Mouse (Mus musculus) adipocyte (in vitro differentiated cells): Measurements from ENCODE around the gene Hic1.
A peak's percentile ranks its signal among the peaks of the same experiment; 100 is the strongest.

Experiments used
- DNase-seq: peaks from one replicate; pipeline ENCODE4 v3.0.0-alpha.2; 2016; ENCODE audit warnings: low spot score

The Hic1 gene

DNA sequence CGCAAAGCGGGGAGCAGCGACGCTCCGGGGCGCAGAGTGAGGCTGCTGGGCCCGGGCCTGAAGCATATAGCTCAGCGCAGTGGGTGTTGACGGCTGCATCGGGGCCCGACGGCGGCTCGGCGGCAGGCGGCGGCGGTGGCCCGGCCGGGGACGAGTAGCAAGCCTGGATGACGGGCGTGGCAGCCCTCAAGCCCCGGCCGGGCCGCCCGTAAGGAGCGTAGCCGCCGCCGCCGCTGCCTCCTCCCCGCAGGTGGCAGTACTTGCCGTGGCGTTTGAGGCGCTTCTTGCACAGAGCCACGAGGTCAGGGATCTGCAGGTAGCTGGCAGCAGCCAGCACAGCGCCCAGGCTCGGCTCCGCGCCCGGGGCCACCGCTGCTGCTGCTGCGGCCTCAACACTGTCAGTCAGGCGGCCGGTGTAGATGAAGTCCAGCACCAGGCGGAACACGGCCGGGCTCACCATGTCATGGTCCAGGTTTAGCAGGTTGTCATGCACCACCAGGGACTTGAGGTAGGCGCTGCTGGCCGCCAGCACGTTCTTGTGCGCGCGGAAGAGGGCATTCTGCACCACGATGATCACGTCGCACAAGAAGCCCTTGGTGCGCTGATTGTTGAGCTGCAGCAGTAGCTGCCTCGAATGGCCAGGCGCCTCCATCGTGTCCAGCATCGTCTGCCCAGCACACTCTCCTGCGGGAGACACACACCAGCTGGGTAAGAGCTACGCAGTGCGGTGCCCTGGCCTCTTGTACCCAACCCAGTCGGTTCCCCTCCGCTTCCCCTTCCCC lies 2.3 kb downstream of the Hic1 start:
- no peak for DNase-seq

DNA sequence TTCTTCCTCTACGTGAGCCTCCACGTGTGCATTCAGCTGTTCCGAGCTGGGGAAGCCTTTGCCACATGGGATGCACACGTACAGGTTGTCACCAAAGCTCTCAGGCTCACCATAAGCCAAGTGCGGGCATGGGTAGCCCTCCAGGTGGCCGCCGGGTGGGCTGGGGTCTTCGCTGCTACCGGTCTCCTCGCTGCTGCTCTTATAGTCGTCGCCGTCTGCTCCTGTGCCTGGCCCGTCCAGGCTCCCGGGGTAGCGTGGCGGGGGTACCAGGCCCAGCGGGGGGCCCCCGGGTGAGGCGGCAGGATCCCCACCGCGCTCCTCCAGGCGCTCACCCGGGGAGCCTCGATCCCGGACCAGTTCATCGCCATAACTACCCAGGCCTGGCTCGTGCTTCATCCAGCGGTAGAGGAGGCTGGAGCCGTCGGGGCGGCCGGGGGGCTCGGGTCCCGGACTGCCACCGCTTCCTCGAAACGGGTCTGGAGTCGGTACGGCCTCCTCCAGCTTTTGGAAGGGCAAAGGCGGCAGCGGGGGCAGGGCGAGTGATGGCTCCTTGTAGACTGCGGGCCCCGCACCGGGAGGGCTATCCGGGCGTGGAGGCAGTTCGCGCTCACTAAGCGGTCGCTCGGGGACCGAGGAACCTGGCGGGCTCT lies 3.0 kb downstream of the Hic1 start:
- no peak for DNase-seq

DNA sequence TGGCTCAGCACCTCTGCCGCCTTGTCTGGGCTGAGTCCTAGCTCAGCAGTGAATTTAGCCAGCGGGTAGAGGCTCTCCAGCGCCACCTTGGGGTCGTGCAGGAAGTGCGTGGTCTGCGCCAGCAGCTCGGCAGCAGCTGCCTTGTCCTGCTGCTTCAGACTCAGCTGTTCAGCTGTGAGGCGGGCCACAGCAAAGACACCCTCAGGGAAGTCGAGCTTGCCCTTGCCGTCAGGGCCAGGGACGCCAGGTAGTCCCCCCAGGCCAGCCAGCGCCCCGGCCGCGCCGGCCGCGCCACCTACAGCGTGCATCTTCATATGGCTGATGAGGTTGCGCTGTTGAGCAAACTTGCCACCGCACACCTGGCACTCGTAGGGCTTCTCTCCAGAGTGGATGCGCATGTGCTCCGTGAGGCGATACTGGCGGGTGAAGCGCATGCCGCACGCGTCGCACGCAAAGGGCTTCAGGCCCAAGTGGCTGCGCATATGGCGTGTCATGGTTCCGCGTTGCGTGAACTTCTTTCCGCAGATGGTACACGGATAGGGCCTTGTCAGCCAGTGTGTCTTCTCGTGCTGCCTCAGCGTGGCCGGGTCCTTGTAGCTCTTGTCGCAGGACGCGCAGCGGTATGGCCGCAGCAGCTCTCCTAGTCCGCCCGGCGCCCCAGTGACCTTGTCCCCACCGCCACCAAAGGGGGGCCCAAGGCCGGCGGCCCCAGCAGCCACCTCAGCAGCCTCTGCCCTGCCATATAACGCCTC lies 3.7 kb downstream of the Hic1 start:
- no peak for DNase-seq

DNA sequence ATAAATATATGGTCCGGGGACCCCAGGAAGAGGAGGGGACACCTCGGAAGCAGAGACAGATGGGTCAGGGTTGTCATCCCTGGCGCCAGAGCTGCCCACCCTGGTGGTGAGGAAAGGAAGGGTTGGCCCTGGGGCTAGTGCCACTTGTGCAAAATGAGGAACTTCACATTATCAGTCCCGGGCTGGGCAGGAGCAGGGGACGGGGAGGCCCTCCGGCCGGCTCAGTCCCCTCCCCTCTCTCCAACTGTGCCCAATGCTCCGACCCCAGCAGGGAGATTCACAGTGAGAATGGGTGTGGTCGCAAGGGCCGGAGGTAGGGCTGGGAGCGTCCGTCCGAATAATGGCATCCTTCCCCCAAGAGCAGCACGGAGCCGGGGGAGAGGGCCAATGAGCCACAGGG lies 4.6 kb downstream of the Hic1 start:
- DNase-seq, result no peak

DNA sequence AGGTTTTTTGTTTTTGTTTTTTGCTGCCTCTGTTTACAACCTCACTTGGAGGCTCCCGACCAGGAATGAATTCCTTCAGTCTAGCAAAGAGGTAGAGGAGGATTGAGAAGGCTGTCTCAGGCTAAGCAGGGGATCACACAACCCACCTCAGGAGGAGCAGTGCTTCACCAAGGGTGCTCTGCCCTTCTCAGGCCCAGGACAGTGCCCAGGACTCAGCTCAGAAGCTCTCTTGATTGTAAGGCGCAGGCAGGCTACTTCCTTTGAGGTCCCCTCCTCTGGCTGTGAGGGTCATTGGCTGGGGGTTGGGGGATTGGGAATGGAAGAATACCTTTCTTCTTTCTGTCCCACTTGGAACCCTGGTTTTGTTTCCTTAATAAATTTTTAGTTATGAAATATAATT lies 5.3 kb downstream of the Hic1 start:
- no peak for DNase-seq

DNA sequence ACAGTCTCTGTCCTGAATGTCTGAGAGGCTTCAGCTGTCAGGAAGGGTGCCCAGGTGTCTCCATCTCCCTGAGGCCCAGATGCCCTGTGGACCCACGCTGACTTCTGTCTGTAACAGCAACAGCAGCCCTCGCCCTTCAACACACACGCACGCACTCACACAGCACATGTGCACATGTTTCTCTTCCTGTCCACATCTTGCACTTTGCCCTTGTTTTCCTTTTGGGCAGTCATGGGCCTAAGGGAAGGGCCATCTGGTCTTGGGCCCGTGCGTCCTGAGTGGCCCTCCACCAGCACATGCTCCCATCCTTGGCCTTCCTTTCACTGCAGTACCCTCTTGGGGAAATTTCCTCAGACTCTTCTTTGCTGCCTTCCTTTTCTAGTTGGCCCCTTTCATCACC lies 5.9 kb downstream of the Hic1 start:
- DNase-seq, result peak; percentile 36

DNA sequence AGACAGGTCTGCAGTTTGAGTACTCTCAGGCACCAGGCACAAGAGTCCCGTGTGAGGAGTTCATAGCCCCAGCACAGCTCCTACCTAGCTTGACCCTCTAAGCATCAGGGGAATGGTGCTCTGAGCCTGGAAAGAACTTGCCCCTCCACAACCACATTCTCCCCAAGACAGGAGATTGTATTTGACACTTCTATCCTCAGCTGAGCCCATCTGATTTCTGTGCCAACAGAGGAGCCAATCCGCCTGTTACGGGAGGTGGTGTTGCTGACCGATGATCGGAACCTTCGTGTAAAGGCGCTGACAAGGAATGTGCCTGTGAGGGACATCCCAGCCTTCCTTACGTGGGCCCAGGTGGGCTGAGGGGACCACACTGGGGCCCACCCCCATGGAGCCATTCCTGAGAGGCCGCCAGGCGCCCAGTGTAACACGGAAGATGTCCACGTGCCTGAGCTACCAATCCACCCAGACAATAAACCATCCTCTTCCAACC lies 6.7 kb downstream of the Hic1 start:
- DNase-seq, result no peak

DNA sequence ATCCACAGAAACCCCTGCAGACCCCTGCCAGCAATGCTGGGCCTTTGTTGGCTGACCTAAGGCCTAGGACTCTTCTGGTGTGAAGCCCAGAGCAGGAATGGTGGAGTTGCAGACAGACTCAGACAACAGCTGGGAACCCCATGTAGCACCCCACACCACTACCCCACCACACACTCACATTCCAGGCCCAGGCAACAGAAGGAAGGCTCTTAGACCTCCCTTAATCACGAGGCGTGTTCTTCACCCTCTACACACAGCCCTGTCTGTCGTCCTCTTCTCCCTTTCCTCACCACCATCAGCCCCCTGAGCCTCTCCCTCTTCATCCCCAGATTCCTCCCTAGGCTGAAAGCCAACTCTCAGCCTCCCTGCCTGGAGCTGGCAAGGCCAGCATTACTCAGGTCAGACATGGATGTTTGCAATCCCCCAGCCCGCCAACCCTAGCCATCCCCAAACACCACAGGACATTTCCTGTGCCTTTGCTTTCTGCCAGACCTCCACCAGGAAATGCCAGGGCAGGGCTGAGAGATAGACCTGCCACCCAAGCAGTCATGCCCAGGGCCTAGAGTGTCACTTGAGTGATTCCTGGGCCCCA lies 7.8 kb downstream of the Hic1 start:
- no peak for DNase-seq

DNA sequence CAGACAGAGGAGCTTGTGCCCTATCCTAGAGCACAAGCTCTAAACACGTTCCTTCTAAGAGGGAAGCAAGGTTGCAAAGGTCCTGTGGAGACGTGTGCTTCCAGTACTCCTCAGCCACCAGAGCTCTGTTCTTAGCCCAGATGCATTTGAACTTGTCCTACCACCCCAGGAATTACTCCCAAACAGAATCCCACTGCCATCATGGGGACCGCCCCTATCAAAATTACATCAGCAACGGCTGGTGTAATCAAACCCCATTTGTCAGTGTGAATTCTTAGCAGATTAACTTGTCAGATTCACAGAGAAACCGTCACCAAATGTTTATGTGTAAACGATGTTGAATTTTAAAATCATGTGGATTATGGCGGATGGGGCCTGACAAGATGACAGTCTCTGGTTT lies 8.4 kb downstream of the Hic1 start:
- no peak for DNase-seq

DNA sequence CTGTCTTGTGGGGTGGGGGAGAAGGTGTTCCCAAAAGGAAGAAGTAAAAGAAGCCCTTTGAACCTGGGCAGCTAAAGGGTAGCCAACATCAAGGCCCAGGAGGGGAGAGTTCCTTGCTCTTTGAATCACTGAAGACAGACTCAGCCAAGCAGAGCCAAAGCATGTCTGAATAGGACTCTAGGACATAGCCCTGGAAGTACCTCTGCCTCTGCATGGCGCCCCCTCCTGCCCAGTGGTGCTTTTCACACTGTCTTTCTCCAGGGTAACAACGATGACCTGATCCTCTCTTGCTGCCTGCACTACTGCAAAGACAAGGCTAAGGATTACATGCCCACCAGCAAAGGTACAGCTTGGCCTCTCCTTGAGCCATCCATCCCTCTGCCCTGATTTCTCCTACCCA lies 9.8 kb downstream of the Hic1 start:
- peak; percentile 33 for DNase-seq

DNA sequence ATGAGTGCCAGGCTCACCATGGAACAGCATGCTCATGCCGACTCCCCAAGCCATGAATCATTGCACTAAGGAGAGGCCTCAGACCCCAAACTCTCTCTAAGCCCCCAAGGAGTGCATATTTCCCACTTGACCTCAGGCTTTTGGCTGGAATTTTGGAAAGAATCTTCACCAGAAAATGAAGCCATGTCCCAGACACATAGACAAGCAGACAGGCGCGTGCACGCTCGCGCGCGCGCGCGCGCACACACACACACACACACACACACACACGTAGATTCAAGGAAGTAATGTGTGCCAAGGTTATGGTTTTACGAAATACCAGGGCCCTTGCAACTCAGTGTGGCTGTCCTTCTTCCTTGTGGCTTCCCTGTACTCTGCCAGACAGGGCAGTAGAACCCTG lies 10.9 kb downstream of the Hic1 start:
- DNase-seq, result no peak

DNA sequence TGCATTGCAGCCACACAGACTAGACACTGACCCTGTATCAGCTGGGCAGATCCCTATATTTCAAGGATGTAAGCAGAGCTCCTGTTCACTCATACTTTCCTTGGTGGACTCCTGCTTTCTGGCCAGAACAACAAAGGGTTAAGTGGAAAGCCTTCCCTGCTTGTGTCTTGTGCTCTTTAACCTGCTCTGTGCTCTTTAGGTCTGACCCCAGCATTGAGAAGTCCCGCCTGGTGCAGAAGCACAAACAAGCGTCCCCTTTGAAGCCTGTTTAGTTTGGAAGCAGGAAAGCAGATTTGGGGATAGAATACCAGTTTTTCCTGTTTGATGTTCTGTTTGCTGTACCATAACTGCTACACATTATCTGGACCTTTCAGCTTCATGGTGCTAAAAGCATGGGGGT lies 11.4 kb downstream of the Hic1 start:
- no peak for DNase-seq

DNA sequence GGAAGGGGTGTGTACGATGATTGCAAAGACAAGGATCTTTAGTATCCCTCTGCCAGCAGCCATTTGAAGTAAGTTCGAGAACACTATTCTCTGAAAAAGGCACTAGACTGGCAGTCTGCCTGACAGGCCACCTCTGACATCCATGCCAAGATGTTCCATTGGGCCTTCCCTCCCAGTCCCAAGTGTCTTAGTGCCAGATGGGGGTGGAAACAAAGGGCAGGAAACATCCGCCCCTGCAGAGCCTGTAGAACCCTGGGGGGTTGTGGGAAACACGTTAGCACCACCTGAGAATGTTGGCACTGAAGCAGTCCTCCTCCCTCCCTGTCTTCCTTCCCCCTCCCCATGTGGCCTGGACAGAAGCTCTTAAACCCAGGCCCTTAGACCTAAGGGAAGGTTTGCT lies 12.3 kb downstream of the Hic1 start:
- DNase-seq, result no peak

DNA sequence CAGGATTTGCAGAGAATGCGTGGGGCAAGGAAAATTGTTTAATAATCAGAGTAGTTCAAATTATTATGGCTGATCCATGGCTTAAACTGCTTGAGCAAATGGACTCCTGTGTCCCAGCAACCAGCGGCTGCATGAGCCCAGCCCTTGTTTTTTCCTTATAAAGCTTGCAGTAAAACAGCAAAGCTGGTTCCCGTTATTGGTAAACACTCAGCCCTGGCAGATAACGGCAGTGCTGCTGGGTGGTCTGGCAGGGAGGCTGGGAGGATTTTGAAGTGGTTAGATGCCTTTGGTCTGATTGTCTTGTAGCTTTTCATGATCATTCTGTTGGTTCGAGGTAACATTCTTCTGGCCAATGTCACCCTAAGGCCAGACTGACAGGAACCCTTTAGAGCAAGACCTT lies 12.9 kb downstream of the Hic1 start:
- DNase-seq, result no peak

DNA sequence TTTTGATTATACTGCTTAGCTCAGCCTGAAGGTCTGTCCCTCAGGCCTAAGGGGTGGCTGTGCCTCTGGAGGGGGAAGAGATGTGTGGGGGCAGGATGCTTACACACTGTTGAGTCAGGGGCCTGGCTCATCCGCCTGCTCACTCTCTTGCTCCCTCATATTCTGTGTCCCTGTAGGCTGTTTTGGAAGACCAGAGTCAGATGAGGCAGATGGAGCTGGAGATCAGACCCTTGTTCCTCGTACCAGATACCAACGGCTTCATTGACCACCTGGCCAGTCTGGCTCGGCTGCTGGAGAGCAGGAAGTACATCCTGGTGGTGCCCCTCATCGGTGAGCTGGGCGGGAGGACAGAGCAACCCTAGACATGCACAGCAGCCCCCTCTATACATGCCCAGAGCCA lies 13.3 kb downstream of the Hic1 start:
- no peak for DNase-seq

DNA sequence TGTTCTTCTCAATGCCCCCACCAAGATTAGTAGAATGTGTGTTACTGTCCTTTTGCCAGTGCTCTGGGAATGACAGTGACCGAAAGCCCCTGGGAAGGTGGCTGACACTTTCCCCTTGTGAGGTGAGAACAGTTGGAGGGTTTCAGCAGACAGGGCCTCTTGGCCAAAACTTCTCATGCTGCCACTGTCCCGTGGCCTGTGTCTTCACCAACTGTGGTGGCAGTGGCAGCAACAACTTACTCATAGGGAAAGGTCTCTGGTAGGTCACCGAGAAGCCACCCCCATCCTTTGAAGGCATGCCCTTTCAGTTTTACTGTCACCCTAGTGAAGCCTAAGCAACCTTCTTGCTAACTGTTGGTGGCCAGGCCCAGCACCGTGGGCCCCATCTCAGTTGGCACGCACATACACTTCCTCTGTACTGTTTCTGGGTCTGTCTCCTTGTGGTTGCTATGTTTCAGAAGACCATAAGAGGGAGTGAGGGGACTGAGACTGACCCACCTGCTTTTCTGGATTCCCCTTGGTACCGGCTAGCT lies 15.2 kb downstream of the Hic1 start:
- DNase-seq, result no peak

DNA sequence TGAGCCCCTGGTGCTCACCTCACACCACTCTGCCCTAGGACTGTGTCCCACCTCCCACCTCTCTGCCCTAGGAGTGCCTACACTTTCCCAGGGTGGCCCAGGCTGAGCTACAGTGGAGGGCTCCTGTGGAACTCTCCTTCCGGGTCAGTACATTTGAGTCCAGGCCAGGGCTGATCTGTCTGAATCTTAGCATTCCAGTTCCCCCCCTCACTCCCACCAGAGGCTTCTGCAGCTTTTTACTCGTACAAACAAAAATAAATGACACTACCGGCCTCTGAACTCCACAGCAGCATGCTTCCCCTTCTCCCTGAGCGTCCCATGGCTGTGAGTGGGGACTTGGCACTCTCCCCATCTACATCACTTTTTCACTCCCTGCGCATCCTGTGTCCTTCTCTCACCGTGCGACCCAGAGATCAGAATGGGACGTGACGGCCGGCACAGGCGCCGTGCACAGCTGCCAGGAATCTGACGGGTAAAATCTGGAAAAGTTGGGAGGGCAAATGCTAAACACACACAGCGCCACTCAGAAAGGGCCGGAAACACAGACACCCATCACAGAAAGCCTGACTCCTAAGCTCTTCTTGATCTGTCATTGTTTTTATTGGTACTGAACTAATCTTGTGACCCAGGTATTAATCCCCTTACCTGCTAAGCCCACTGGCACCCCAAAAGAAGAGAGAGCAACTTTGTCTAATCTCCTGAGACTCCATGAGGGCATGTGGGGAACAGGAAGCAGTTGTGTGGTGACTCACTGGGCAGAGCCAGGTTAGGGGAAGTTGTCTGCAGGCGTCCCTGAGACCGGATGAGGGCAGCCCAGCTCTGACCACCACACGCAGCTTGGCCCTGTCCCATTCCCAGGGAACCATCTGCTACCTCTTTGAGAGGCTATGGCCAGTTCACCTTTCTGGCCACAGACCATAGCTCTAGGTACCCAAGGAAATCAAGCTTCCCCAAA lies 16.4 kb downstream of the Hic1 start:
- no peak for DNase-seq

DNA sequence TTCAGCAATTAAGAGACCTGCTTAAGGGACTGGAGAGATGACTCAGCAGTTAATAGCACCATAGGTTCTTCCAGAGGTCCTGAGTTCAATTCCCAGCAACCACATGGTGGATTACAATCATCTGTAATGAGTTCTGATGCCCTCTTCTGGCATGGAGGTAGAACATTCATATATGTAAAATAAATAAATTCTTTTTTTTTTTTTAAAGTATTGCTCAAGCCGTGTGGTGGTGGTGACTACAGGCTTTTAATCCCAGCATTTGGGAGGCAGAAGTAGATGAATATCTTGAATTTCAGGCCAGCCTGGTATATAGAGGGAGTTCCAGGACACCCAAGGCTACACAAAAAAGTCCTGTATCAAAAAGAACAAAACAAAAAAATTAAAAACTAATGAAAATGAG lies 19.0 kb downstream of the Hic1 start:
- no peak for DNase-seq

DNA sequence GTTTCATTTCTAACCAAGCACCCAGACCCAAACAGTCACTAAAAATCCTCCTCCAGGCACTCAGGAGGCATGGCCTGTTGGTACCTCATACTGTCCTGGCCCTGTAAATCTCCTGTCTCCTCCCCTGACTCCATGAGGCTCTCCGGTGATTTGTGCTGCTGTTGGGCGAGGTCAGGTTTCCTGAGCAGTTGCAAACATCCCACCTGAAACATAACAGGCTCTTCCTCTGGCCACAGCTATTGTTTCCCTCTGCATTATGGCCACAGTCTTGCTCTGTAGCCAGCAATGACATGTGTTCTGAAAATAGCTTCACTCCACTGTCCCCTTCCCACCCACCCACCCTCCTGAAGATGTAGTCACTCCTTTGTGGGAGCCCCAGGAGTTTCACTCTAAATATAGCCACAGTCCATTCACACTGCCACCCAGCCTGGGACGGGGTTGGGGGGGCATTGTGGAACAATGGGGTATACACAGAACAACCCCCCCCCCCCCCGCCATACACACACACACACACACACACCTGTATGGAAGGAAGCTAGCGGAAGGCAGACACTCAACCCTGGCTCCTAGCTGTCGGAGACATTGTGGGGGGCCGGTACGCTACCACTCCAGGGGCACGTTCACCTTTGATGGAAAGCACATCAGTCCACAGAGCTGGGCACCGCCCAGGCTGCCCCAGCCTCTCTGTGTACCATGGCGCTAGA lies 20.8 kb downstream of the Hic1 start:
- no peak for DNase-seq

DNA sequence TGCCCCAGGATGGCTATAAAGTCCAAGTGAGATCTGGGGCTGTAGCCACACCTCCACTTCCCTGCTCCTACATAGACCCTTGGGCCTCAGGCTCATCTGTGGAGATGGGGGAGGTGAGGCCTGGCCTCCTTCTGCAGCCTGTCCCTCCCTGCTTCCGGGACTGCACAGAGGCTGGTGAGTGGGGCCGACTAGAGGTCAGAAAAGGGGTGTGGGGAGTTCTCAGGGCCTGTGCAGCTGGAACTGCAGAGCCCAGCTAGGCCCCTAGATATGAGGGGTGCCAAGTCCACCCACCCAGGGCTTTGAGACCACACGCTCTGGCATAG lies 21.5 kb downstream of the Hic1 start:
- no peak for DNase-seq
